Mouse (Mus musculus) sigmoid colon, adult 10 weeks (tissue): Measurements from ENCODE around the gene Eno2. TPM values are rescaled to one million over a fixed set of nuclear protein-coding genes. Genes with fewer than 3 reads are reported as not detected.

Source experiments
- polyA plus RNA-seq: library from polyadenylated mRNA; stranded (reverse); fragments of 350-450 nt; fragmentation: Illumina TruSeq; extraction: RNeasy Lipid Tissue Mini Kit (QIAGEN cat#74804); gene quantifications from one replicate; pipeline ENCODE4 v1.2.3, GENCODE M21; 2014; ENCODE audit warnings: low read depth, low replicate concordance

The Eno2 gene
- 1.9 TPM for polyA plus RNA-seq

DNA sequence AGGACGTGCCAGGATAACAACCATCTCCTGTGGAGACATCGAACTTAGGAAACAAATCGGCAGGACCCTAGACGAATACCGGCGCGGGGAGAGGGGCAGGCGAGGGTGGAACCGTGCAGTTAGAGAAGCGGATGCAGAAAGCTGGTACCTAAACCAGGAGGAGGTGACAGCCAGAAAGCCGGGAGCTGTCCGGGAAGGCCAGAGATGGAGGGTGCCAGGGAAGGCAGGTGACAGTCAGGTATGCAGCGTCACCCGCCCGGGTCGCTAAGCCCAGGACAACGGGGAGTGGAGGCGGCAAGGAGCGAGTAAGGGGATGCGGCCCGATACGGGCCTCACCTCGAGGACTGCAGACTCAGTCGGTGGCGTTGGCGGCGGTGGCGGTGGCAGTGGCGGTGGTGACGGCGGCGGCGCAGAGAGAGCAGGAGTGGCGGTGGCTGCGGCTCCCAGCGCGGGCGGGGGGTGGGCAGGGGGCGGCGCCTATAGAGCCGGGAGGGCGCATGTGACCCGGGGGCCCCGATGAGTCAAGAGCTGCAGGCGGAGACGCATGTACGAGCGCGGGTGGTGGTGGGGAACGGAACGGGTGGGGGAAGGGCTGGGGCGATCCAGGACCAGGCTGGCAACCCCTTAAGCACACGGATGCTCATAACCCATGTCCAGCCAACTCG lies at the start of gene Eno2:
Eno2 (minus strand) TSS at position 573 of the 665 bp plus-strand sequence.

DNA sequence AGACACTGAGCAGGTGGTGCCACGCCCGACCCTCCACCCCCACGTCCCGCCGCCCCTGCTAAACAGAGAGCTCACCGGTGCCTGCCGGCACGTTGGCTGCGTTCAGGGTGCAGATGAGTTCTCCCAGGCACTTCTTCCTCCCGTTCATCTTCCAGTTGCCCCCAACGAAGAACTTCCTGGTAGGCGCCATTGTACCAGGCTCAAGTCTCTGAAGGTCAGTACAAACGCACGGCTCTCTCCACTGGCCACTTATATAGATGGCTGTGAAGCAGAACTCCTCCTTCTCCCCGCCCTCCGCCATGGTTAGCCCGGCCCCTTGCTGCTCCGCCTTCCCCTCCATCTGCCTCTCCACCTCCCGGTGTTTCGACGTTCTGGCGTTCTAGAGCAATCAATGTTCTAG lies 44.5 kb upstream of the Eno2 start, which contains the start of gene Tpi1:
Tpi1 (minus strand) TSS at position 364 of the 400 bp plus-strand sequence.

DNA sequence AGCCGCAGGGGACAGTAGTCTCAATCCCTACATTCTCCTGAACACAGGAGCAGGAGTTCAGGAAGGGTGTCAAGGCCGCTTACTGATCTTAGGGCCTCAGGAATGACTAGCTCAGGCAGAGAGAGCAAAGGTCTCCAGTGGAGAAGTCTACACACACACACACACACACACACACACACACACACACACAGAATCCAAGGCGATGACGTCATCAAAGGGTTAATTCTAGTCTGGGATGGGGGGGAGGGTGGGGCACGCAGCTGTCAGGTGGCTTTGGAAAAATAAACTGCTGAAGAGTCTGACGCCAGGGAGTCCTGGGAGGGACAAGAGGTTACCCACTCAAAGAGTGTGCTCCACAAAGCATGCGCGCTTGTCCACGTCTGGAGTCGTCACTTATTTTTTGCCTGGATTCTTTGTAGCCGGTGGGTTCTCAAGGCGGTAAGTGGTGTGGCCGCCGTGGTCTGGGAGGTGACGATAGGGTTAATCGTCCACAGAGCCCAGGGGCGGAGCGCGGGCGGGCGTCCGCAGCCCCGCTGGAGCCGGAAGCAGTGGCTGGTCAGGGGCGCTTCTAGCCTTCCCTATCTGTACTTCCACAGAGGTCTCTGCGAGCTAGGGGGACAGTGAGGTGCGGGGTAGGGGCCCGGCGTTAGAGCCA lies 39.0 kb upstream of the Eno2 start, which contains the start of gene Spsb2:
Spsb2 (plus strand) TSS at position 304 of the 655 bp plus-strand sequence.

DNA sequence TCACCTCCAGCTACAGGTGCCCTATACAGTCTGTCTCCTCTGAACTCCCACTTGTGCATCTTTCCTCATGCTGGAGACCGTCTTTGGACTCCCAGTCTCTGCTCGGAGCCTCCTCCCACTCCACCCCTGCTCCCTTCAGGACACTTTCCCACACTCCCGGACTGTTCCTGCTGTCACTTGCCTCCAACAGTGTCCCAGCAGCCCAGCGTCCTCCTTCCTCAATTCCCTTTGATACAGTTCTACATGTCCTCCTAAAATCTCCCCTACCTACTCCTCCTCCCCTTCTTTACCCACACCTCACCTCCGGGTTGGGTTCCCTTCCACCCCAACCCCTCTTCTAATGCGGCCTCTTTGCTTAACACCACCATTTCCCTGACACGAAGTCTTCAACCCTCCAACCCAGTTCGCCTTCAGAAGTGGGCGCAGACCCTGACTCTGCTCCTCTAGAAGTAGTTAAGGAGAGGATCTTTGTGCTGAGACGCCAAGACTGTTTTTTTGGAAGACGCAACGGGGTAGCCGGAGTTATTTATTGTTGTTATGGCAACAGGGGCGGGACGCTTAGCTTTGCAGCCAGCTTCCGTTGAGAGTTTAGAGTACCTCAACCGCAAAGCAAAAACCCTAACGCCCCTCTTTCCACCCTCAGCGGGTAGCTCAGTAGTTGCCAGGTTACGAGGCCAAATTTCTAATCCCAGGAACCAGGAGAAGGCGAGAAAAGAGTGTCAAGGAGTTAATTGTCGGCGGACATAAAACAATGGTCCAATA lies 9.9 kb upstream of the Eno2 start, which contains the start of gene Lrrc23:
Lrrc23 (minus strand) TSS at position 506 of the 762 bp plus-strand sequence.

GRCm38 (mm10) chr6:124755831-124756595 lies 13.5 kb downstream of the Eno2 start, which contains the start of the genes Gm45234 and Atn1:
Gm45234 (minus strand) TSS chr6:124756021.
Atn1 (minus strand) TSS chr6:124756524.

DNA sequence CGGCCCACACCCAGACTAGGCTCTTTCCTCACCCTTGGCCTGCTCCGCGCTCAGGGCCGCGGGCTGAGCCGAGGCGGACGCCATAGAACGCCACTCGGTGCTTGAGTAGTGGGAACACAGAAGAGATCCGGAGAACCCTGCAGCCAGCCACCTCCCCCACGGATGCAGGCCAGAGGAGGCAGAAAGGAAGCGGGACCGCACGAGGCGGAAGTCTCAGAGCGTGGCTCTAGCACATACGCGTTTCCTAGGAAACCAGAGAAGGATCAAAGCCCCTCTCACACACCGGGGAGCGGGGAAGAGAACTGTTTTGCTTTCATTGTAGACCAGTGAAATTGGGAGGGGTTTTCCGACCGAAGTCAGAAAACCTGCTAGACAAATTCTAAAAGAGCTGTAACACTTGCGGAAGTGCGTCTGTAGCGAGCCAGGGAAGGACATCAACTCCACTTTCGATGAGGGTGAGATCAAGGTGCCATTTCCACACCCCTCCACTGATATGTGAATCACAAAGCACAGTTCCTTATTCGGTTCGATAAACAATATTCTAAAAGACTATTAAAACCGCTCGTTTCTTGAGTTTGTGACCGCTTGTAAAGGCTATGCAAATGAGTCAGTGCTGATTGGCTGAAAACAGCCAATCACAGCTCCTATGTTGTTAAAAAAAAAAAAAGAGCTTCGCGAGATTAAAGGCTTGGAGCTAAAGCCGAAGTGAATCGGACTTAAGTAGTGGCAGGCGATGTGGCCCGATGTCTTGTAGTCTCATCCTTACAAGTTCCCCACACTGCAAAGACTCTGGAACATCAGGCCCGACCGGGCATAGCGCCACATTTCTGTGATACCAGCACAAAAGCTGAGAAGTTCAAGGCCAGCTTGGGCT lies 28.3 kb downstream of the Eno2 start, which contains the start of gene Grcc10:
Grcc10 (minus strand) TSS at position 487 of the 874 bp plus-strand sequence.

DNA sequence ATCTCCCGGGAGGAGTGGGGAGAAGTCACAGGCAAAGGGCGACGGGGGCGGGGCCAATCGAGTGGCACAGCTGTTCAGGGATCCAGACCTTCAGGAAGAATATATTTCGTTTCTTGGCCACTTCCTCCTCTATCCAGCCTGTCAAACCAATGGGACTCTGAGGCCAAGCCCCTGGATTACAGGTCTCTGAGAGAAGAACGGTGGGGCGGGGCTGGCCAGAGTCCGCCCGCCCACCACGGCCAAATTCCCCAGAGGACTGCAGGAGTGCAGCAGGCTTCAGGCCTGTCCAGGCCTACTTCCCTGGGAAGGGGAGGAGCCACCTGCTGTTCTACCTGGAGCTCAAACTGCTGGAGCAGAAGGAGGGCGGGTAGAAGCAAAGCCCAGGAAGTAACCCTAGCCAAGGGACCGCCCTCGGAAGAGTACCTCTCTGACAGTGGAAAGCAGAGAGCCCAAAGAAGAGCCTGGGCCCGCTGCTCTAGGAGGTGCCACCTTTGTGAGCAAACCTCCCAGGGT lies 30.9 kb downstream of the Eno2 start, which contains the start of gene Ptpn6:
Ptpn6 (minus strand) TSS at position 204 of the 513 bp plus-strand sequence.

GRCm38 (mm10) chr6:124711824-124712782 lies 57.4 kb downstream of the Eno2 start, which contains the start of the genes Emg1 and Phb2:
Emg1 (minus strand) TSS chr6:124712178.
Phb2 (plus strand) TSS chr6:124712336.

Other genes with a start within 250 kb of the Eno2 start
- gene C1s1, start 227.3 kb downstream of the Eno2 start, polyA plus RNA-seq: 103 TPM
- not detected for gene C1rb, start 199.4 kb downstream of the Eno2 start, polyA plus RNA-seq
- 0.16 TPM for gene C1s2, start 133.6 kb downstream of the Eno2 start, polyA plus RNA-seq
- 44.6 TPM for gene Lpcat3, start 106.6 kb downstream of the Eno2 start, polyA plus RNA-seq
- gene Emg1, start 57.5 kb downstream of the Eno2 start, polyA plus RNA-seq: 14.0 TPM
- 30.3 TPM for gene Phb2, start 57.3 kb downstream of the Eno2 start, polyA plus RNA-seq
- 1.9 TPM for gene Ptpn6, start 31.0 kb downstream of the Eno2 start, polyA plus RNA-seq
- gene Grcc10, start 28.3 kb downstream of the Eno2 start, polyA plus RNA-seq: 3.7 TPM
- gene Gm45234, start 13.7 kb downstream of the Eno2 start, polyA plus RNA-seq: not detected
- 0.63 TPM for gene Atn1, start 13.1 kb downstream of the Eno2 start, polyA plus RNA-seq
- gene Lrrc23, start 10.1 kb upstream of the Eno2 start, polyA plus RNA-seq: 0.32 TPM
- not detected for gene Spsb2, start 39.0 kb upstream of the Eno2 start, polyA plus RNA-seq
- gene Tpi1, start 44.6 kb upstream of the Eno2 start, polyA plus RNA-seq: 30.7 TPM
- gene Usp5, start 59.8 kb upstream of the Eno2 start, polyA plus RNA-seq: 25.3 TPM
- 3.8 TPM for gene Cdca3, start 59.9 kb upstream of the Eno2 start, polyA plus RNA-seq
- gene Gnb3, start 70.6 kb upstream of the Eno2 start, polyA plus RNA-seq: not detected
- gene P3h3, start 88.1 kb upstream of the Eno2 start, polyA plus RNA-seq: 0.60 TPM
- not detected for gene Gpr162, start 94.3 kb upstream of the Eno2 start, polyA plus RNA-seq
- gene Cd4, start 118.5 kb upstream of the Eno2 start, polyA plus RNA-seq: 2.6 TPM
- gene Lag3, start 142.0 kb upstream of the Eno2 start, polyA plus RNA-seq: not detected
- gene Ptms, start 150.4 kb upstream of the Eno2 start, polyA plus RNA-seq: 183 TPM
- gene Mlf2, start 161.7 kb upstream of the Eno2 start, polyA plus RNA-seq: 11.7 TPM
- gene Cops7a, start 195.9 kb upstream of the Eno2 start, polyA plus RNA-seq: 26.0 TPM
- gene Pianp, start 227.0 kb upstream of the Eno2 start, polyA plus RNA-seq: not detected
- gene Zfp384, start 239.5 kb upstream of the Eno2 start, polyA plus RNA-seq: 20.3 TPM